Mouse (Mus musculus): ENCODE results near the gene Slu7.

Gene Slu7

DNA sequence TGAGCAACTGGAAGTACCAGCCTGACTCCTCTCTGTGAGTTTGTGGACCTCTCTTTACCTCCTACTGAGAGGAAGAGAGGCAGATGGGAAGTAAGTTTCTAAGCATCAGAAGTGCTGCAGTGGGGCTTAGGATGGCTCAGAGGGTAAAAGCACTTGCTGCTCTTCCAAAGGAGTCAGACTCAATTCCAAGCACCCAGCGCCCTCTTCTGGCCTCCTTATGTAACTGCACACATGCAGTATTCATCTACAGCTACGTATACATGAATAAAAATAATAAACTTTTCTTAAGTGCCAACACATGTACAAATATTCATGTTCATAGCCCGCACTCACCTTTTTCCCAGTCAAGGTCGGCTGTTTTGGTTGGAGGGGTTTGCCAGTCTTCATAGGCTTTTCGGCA, 9.2 kb upstream of the Slu7 start:
- DNase-seq (ENCODE audit: low spot score), result no peak

DNA sequence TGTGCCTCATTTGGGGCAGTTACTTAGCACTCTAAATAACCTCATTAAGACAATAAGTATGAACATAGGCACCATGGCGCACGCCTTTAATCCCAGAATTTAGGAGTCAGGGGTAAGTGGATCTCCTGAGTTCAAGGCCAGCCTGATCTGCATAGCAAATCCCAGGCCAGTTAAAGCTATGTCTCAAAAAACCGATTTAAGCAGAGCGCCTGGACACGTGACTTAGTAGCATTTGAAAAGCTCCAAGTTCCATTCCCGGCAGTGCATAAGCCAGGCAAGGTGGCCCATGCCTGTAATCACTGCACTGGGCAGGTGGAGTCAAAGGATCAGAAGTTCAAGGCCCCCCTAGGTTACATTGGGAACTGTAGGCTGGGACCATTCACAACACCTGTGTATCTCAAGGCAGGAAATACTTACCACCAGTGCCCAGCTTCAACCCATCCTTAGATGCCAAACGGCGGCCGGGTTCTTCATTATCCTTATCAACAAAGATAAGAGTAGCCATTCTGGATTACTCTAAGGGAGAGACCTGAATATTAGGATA, 8.3 kb upstream of the Slu7 start:
- no peak for DNase-seq (ENCODE audit: low spot score)

- peak; percentile 60 for DNase-seq (ENCODE audit: low spot score)
These were observed 7.6 kb upstream of the Slu7 start, which contains the start of gene Pttg1 for GRCm38 (mm10) chr11:43425824-43426413. Gene Pttg1 (minus strand): TSS chr11:43426251.

GRCm38 (mm10) chr11:43426414-43426884, 7.1 kb upstream of the Slu7 start:
- DNase-seq (ENCODE audit: low spot score), result peak; percentile 12

DNA sequence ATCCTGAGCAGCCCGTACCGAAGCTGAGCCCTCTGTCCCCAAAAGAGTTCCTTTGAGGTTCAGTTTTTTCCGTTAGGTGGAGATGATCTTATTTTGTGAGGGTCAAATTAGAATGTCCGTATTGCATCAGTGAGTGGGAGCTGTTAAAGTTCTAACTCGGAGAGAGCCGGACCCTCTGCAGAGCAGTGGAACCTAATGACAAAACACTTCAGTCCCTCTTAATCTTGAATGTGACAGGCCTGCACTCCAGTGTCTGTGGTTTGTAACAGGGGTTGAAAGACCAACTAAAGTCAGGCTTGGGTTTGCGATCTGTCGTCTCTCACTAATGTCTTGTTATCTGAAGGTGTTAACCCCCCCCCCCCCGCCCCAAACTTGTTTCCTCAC, 472 bp downstream of the Slu7 start:
- no peak for DNase-seq (ENCODE audit: low spot score)

GRCm38 (mm10) chr11:43441121-43441520, 7.6 kb downstream of the Slu7 start:
- no peak for DNase-seq (ENCODE audit: low spot score)

- DNase-seq (ENCODE audit: low spot score), result no peak
These were observed 9.6 kb downstream of the Slu7 start for GRCm38 (mm10) chr11:43443183-43443582.

GRCm38 (mm10) chr11:43449916-43450315, 16.4 kb downstream of the Slu7 start:
- no peak for DNase-seq (ENCODE audit: low spot score)

- no peak for DNase-seq (ENCODE audit: low spot score)
These were observed 17.8 kb downstream of the Slu7 start for GRCm38 (mm10) chr11:43451322-43451721.

DNA sequence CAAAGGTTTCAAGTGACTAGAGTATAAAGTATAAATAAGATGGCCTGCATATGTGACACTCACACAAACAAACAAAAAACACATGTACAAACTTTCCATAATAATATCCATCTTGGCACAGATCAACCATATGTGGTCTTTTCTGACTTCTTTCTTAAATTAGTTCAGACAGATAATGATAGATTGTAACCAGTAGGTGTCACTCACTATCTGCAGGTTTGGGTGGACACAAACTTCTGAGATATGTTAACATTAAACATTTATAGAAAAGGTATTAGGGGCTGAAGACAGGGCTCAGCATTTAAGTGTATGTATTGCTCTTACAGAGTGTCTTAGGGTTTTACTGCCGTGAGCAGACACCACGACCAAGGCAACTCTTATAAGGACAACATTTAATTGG, 18.7 kb downstream of the Slu7 start:
- no peak for DNase-seq (ENCODE audit: low spot score)

DNA sequence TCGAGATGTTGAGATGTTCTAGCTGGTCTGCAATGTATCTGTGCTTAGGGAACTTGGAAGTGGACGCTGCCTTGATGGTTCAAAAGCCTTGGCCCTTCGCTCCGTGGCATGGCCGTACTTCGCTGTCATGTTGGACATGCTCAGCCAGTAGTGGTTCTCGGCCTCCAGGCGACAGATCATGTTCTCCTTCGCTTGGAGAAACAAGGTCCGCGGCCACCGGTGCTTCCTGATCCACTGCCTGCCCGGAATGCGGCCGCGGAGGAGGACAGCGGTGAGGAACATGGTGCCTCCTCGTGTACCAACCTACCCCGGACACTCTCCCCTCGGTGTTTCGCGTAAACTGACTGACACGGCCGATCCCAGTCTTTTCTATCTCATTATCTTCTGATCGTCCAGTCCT, 29.7 kb downstream of the Slu7 start:
- no peak for DNase-seq (ENCODE audit: low spot score)

GRCm38 (mm10) chr11:43470118-43470517, 36.6 kb downstream of the Slu7 start:
- no peak for DNase-seq (ENCODE audit: low spot score)

- no peak for DNase-seq (ENCODE audit: low spot score)
These were observed 37.6 kb downstream of the Slu7 start for GRCm38 (mm10) chr11:43470881-43471820.

DNA sequence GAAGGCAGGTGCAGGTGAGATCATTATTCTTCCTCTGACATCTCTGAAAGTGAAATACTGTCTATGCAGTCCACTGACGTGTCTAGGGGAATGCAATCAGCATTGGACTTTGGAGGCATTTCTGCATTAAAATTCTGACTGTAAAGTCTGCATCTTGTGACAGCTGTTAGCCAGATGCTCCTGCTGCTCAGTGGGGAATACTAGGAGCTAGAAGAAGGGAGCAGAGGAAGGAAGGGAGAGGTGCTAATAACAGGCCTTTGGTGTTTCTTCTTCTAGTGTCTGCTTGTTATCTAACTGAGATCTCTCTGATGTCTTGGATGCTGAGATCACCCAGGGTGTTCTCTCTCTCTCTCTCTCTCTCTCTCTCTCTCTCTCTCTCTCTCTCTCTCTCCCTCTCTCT, 39.6 kb downstream of the Slu7 start:
- DNase-seq (ENCODE audit: low spot score), result no peak

- no peak for DNase-seq (ENCODE audit: low spot score)
These were observed 40.2 kb downstream of the Slu7 start for GRCm38 (mm10) chr11:43473635-43474224.

DNA sequence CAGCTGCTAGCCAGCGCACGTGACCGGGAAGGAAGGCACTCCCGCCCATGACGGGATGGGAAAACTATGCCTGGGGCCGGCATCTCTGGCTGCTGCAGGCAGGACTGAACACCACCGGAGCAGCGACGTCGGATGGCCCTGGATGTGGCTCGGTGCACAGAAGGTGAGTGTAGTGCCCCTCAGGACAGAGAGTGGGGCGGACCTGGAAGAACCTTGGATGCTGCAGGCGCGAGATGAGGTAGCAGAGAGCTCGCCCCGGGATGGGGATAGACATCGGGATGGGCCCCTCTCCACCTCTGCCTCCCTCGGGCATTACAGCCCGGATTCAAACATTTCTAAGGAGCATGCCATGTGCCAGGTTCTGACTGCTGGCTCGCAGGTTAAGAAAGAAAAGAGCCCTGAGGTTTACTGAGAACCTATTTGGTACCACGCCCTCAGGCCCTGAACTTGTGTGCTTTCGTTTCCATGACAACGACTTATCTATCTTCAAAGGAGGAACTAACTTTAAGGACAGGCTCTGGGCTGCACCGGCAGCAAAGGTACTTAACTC, 40.8 kb downstream of the Slu7 start, which contains the start of gene C1qtnf2:
Gene C1qtnf2, plus strand, starts transcription at position 52 of the 550 bp plus-strand sequence.
- DNase-seq (ENCODE audit: low spot score), result peak; percentile 53

DNA sequence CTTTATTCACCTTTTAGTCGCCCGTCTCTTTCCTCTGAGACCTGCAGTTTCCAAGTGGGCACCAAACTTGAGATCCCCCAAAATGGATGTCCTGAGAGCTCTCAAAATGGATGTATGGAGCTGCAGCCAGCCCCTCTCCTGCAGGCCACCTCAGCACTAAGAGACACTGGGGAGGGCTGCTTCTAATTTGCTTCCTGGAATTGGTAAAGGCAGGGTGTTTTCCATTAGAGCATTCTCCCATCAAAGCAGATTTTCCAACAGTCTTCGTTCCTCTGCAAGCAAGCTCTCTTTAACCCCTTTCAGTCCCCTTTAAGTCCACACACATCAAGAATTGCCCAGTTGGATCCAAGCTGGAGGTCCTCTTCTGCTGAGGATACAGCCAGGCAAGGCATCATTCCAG, 45.8 kb downstream of the Slu7 start:
- DNase-seq (ENCODE audit: low spot score), result no peak

DNA sequence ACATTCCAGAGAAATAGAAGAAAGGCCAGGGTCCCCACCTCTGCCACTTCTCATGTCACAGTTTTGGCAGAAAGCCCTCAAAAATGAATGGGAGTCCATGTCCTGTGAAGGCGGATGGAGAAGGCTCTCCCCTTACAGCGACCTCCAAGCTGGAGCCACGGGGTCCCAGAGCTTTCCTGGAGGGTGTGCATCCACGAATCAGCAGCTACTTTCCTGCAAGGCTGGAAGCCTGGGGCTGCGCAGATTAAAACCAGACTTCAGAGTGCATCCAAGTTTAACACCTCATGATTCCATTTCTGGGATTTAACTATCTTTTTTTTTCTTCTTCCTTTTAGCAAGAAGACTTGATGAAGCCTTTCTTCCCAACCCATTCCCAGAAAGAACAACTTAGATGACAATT, 47.0 kb downstream of the Slu7 start:
- DNase-seq (ENCODE audit: low spot score), result no peak

DNA sequence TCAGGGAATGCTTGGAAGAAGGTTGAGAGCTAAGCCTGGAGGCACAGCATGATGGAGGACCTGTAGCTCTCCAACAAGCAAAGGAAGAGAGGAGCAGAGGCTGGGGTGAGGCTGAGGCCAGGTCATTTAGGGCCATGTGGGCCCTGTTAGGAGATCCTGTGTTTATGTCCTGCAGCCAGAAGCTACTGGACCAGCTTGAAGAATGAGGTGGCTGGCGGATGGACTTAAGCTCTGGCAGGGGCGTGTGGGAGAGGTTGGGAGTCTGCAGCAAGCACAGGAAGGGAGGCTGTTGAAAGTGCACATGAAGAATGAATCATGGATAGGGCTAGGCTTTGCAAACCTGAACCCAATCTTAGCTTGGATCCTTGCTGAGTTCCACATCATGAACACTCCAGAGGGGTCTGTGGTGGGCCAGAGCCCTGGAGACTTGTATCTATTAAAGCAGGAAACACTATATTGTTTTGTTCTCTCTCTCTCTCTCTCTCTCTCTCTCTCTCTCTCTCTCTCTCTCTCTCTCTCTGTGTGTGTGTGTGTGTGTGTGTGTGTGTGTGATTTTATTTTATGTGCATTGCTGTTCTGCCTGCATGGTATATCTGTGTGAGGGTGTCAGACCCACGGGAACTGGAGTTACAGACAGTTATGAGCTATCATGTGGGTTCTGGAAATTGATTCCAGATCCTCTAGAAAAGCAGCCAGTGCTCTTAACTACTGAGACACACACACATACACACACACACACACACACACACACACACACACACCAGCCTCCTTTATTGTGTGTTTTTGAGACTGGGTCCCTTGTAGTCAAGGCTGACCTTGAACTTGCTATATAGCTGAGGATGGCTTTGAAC, 48.4 kb downstream of the Slu7 start:
- no peak for DNase-seq (ENCODE audit: low spot score)

DNA sequence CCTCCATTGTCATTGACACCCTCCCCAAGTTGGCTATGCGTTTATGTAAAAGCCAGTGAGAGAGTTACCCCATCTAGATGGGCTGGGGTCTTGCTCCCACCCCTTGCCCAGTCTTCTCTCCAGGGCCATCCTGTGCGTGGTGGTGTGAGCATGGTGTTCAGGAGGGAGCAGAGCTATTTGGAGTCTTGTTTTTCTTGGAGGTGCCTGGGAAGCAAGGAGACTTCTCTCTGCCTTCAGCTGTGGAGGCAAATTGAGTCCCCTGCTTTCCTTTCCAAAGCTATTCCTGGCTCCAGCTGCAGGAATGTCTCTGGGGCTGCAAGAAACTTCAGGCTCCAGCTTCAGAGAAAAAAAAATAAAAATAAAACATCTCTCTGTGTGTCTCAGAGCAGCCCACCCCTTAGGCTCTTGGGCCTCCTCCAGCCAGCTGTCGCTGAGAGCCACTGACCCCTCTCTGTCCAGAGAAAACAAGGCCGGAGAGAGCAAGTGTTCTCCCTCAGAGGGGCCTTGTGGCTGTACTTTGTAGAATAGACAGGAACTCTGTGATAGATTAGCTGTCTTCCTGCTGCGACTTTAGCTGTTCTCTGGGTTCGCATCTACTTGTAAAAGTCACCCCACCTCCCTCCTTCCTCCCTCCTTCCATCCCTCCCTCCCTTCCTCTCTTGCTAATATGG, 49.7 kb downstream of the Slu7 start:
- DNase-seq (ENCODE audit: low spot score), result no peak

DNA sequence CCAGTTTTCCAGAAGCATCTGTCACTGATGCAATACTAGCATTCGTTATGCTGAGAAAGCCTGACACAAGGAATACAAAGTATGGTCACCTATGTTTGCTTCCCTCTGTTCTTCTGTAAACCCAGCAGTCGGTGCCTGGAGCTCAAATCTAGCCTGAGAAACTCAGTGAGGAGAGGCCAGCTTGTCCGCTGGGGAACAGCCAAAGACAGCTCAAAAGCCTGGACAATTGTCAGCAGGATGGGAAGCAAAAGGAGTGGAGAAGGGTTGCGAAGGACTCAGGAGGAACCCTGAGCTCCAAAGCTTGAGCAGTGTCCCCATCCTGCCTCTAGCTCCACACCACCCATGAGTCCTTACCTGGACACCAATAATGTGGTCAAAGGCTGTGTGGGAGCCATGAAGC, 50.5 kb downstream of the Slu7 start:
- no peak for DNase-seq (ENCODE audit: low spot score)
